Mouse (Mus musculus) heart, embryonic 11.5 days (tissue): ENCODE measurements around the gene Meiob. TPM values are rescaled to one million over a fixed set of nuclear protein-coding genes. Genes with fewer than 3 reads are reported as not detected.

Experiments used
- ATAC-seq: fragments of 200-750 bp; cut with Nextera tagmentation; replicated peaks from 2 replicates; pipeline ENCODE4 v1.8.0; 2017; ENCODE audit warnings: moderate library complexity; ENCODE audit not compliant: insufficient number of reproducible peaks, low FRiP score, low TSS enrichment
- H3K27ac ChIP-seq: fragments of 300-500 bp; sonication (generic); 2 replicates; pipeline ENCODE4 v1.5.1; 2014; ENCODE audit warnings: mild to moderate bottlenecking, low read depth, low read length
- H3K27me3 ChIP-seq: fragments of 300-500 bp; sonication (generic); 2 replicates; pipeline ENCODE4 v1.6.1; 2014; ENCODE audit warnings: mild to moderate bottlenecking, low read length, mixed read lengths; ENCODE audit not compliant: control insufficient read depth, insufficient read depth
- H3K36me3 ChIP-seq: fragments of 300-500 bp; sonication (generic); 2 replicates; pipeline ENCODE4 v1.6.1; 2014; ENCODE audit warnings: mild to moderate bottlenecking, low read length, moderate library complexity, mixed read lengths; ENCODE audit not compliant: control insufficient read depth, insufficient read depth
- H3K4me1 ChIP-seq: fragments of 300-500 bp; sonication (generic); 2 replicates; pipeline ENCODE4 v1.6.1; 2014; ENCODE audit warnings: low read length; ENCODE audit not compliant: control insufficient read depth, insufficient read depth
- H3K4me2 ChIP-seq: fragments of 300-500 bp; sonication (generic); 2 replicates; pipeline ENCODE4 v1.6.1; 2014; ENCODE audit warnings: mild to moderate bottlenecking, moderate library complexity
- H3K4me3 ChIP-seq: fragments of 300-500 bp; sonication (generic); 2 replicates; pipeline ENCODE4 v1.5.1; 2014; ENCODE audit warnings: low read depth, low read length
- H3K9ac ChIP-seq: fragments of 300-500 bp; sonication (generic); 2 replicates; pipeline ENCODE4 v1.6.1; 2014; ENCODE audit warnings: mild to moderate bottlenecking, low read depth, low read length, moderate library complexity
- H3K9me3 ChIP-seq: fragments of 300-500 bp; sonication (generic); replicated peaks from 2 replicates; pipeline ENCODE4 v1.6.1; 2016; ENCODE audit warnings: low read length; ENCODE audit not compliant: control insufficient read depth
- WGBS: fragments of 180-500 bp; shearing (Covaris S2); extraction: QIAGEN DNeasy Blood & Tissue Kit; methylation state at CpG from one replicate; pipeline ENCODE4 v1.1.7; 2014; ENCODE audit not compliant: insufficient replicate concordance; 5-methylcytosine and 5-hydroxymethylcytosine counted together
- polyA plus RNA-seq: library from polyadenylated mRNA; unstranded; fragments of >200 nt; fragmentation: Nextera tagmentation; extraction: Ambion mirVana; gene quantifications from 2 replicates; pipeline ENCODE4 v1.2.1, GENCODE M21; 2014

Meiob gene
- polyA plus RNA-seq, 1 experiment from 2014 or later, result not detected

GRCm38 (mm10) chr17:24885356-24886133 is 81.5 kb downstream of the Meiob start:
- H3K36me3 ChIP-seq, result peaks cover 3% of the 10 kb centered on the region; the same call in 1 of the 2 replicates

GRCm38 (mm10) chr17:24886134-24886931 is 82.2 kb downstream of the Meiob start, which contains the start of the genes Nubp2 and Spsb3:
Gene Nubp2, minus strand, starts transcription at chr17:24886349.
Gene Spsb3, plus strand, starts transcription at chr17:24886643.
- peak within 1 kb of the TSS; percentile 82 for H3K4me2 ChIP-seq
- peaks cover 9% of the 10 kb centered on the region for H3K36me3 ChIP-seq
- ATAC-seq, result peak; percentile 95
- H3K27ac ChIP-seq, result peak within 1 kb of the TSS; percentile 63
- H3K4me1 ChIP-seq, result peaks cover 17% of the 10 kb centered on the region
- peak within 1 kb of the TSS; percentile 89 for H3K9ac ChIP-seq
- H3K4me3 ChIP-seq, result peak within 1 kb of the TSS; percentile 81
- no peaks in the 10 kb centered on the region for H3K9me3 ChIP-seq
- under 1% methylated on average over 69 of the region's 69 CpGs for WGBS
- H3K27me3 ChIP-seq, result no peaks in the 10 kb centered on the region

More at GRCm38 (mm10) chr17:24885356-24886133, 81.5 kb downstream of the Meiob start:
- peak overlapping the region; percentile 69 for H3K4me2 ChIP-seq
- peaks cover 17% of the 10 kb centered on the region for H3K4me1 ChIP-seq
- WGBS, result 22% methylated on average over 22 of the region's 22 CpGs
- ATAC-seq, result no peak
- H3K9me3 ChIP-seq, result no peaks in the 10 kb centered on the region
- H3K27me3 ChIP-seq, result no peaks in the 10 kb centered on the region
- peak overlapping the region; percentile 81 for H3K4me3 ChIP-seq
- H3K27ac ChIP-seq, result no peak overlapping the region
- peak overlapping the region; percentile 72 for H3K9ac ChIP-seq

- Histone ChIP-seq H3K27ac (peak overlapping the region; percentile 63), H3K36me3 (peaks cover 9% of the 10 kb centered on the region), H3K4me1 (peaks cover 17% of the 10 kb centered on the region), H3K9ac (peak overlapping the region; percentile 89), H3K9me3 (no peaks in the 10 kb centered on the region), H3K27me3 (no peaks in the 10 kb centered on the region), H3K4me2 (peak overlapping the region; percentile 82), H3K4me3 (peak overlapping the region; percentile 81)
- ATAC-seq, result peak; percentile 5
- 2% methylated on average over 18 of the region's 18 CpGs for WGBS
Observed at GRCm38 (mm10) chr17:24886932-24887271, 82.8 kb downstream of the Meiob start.

GRCm38 (mm10) chr17:24887291-24888080 is 83.4 kb downstream of the Meiob start:
- Histone ChIP-seq H3K4me3 (peak overlapping the region; percentile 81), H3K9ac (peak overlapping the region; percentile 89), H3K27me3 (no peaks in the 10 kb centered on the region), H3K4me1 (peaks cover 17% of the 10 kb centered on the region), H3K4me2 (peak overlapping the region; percentile 82), H3K27ac (no peak overlapping the region; the same call in 1 of the 2 replicates), H3K9me3 (no peaks in the 10 kb centered on the region), H3K36me3 (peaks cover 13% of the 10 kb centered on the region)
- ATAC-seq, result no peak
- WGBS, result 62% methylated on average over 18 of the region's 18 CpGs

GRCm38 (mm10) chr17:24888862-24889261 is 84.8 kb downstream of the Meiob start:
- Histone ChIP-seq H3K4me3 (no peak overlapping the region), H3K36me3 (peaks cover 16% of the 10 kb centered on the region)

More at GRCm38 (mm10) chr17:24888862-24889261, 84.8 kb downstream of the Meiob start:
- no peak for ATAC-seq
- H3K4me1 ChIP-seq, result peaks cover 18% of the 10 kb centered on the region
- no peak overlapping the region for H3K4me2 ChIP-seq
- no peak overlapping the region for H3K27ac ChIP-seq
- H3K9me3 ChIP-seq, result no peaks in the 10 kb centered on the region
- 88% methylated on average over 3 of the region's 3 CpGs for WGBS
- H3K27me3 ChIP-seq, result no peaks in the 10 kb centered on the region
- H3K9ac ChIP-seq, result peak overlapping the region; percentile 29; the same call in 1 of the 2 replicates

Other genes starting within 250 kb of the Meiob start
- gene Tsc2, start 171.7 kb upstream of the Meiob start, polyA plus RNA-seq, result 46.7 and 50.6 TPM in 2 replicates
- gene Nthl1, start 171.6 kb upstream of the Meiob start, polyA plus RNA-seq, result 9.1 and 9.8 TPM in 2 replicates
- gene Slc9a3r2, start 154.0 kb upstream of the Meiob start, polyA plus RNA-seq, result 52.7 and 58.0 TPM in 2 replicates
- gene Npw, start 145.8 kb upstream of the Meiob start, polyA plus RNA-seq, result not detected in 2 replicates
- 19.7 and 22.0 TPM in 2 replicates for gene Zfp598, start 134.6 kb upstream of the Meiob start, polyA plus RNA-seq
- 0.39 and 0.65 TPM in 2 replicates for gene Syngr3, start 114.3 kb upstream of the Meiob start, polyA plus RNA-seq
- 36.7 and 39.0 TPM in 2 replicates for gene Gfer, start 108.1 kb upstream of the Meiob start, polyA plus RNA-seq
- gene Noxo1, start 108.1 kb upstream of the Meiob start, polyA plus RNA-seq, result 0.49 and 1.1 TPM in 2 replicates
- 50.9 and 54.8 TPM in 2 replicates for gene Tbl3, start 96.6 kb upstream of the Meiob start, polyA plus RNA-seq
- gene Rnf151, start 86.2 kb upstream of the Meiob start, polyA plus RNA-seq, result not detected in 2 replicates
- gene Rps2, start 86.2 kb upstream of the Meiob start, polyA plus RNA-seq, result 1,091 and 1,195 TPM in 2 replicates
- gene Ndufb10, start 79.8 kb upstream of the Meiob start, polyA plus RNA-seq, result 373 and 401 TPM in 2 replicates
- 0.40 and 0.44 TPM in 2 replicates for gene Rpl3l, start 76.5 kb upstream of the Meiob start, polyA plus RNA-seq
- 19.5 and 20.9 TPM in 2 replicates for gene Msrb1, start 67.6 kb upstream of the Meiob start, polyA plus RNA-seq
- gene Hs3st6, start 51.3 kb upstream of the Meiob start, polyA plus RNA-seq, result 0.34 TPM in 1 of 2 replicates, not detected in the other
- 42.6 and 48.8 TPM in 2 replicates for gene Hagh, start 35.9 kb downstream of the Meiob start, polyA plus RNA-seq
- 38.0 and 39.5 TPM in 2 replicates for gene Fahd1, start 46.1 kb downstream of the Meiob start, polyA plus RNA-seq
- gene Igfals, start 61.7 kb downstream of the Meiob start, polyA plus RNA-seq, result 0.14 TPM in 1 of 2 replicates, not detected in the other
- 42.3 and 43.3 TPM in 2 replicates for gene Nubp2, start 82.1 kb downstream of the Meiob start, polyA plus RNA-seq
- gene Spsb3, start 82.4 kb downstream of the Meiob start, polyA plus RNA-seq, result 25.2 and 26.5 TPM in 2 replicates
- gene Eme2, start 90.8 kb downstream of the Meiob start, polyA plus RNA-seq, result 15.3 and 19.3 TPM in 2 replicates
- 85.6 and 92.1 TPM in 2 replicates for gene Mrps34, start 90.8 kb downstream of the Meiob start, polyA plus RNA-seq
- gene Nme3, start 92.2 kb downstream of the Meiob start, polyA plus RNA-seq, result 35.7 and 37.9 TPM in 2 replicates
- 33.0 and 34.2 TPM in 2 replicates for gene Mapk8ip3, start 132.7 kb downstream of the Meiob start, polyA plus RNA-seq
- gene Jpt2, start 156.4 kb downstream of the Meiob start, polyA plus RNA-seq, result 109 and 148 TPM in 2 replicates
- gene Cramp1l, start 211.5 kb downstream of the Meiob start, polyA plus RNA-seq, result 6.8 and 8.9 TPM in 2 replicates
- gene Ift140, start 211.8 kb downstream of the Meiob start, polyA plus RNA-seq, result 17.4 and 17.9 TPM in 2 replicates